13 mouse cellular contexts compared by ENCODE assay signal in the genomic region with DNA sequence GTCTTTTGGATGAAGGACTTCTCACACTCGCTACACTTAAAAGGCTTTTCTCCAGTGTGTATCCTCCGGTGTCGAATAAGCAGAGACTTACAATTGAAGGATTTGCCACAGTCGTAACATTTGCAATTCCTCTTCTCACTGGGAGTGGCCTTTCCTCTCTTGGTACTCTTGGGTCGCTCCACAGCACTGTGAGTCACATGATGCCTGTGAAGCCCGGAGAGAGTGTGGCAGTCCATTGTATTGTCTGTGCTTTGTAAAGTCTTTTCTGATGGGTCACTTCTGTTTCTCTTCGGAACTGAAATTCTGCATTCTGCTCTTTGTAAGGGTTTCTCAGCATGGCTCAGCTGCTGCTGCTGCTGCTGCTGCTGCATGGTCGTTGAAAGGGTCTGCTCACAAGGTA.
"Had no signal": no experiment of that assay in that cellular context is flagged by ENCODE, and none has a peak within 500 bp of the region (broad histone marks: within the 10 kb centered on the region; RNA-seq: fewer than 3 reads in every experiment).

No protein-coding gene starts in this region.

- DNase-seq: lung, adult 2 months; lung, postnatal 14 days; lung, postnatal 36 days; right cerebral cortex, postnatal 14 days; thymus, adult 2 months; thymus, postnatal 25 days; thymus, postnatal 4 days had no signal

- H3K9ac ChIP-seq: lung, embryonic 15.5 days; midbrain, embryonic 13.5 days; midbrain, embryonic 15.5 days; neural tube, embryonic 12.5 days had no signal

- H3K9me3 ChIP-seq: lung, embryonic 15.5 days; megakaryocyte, embryonic 14.5 days; midbrain, embryonic 15.5 days; neural tube, embryonic 12.5 days had no signal

- H3K4me1 ChIP-seq: lung, embryonic 15.5 days; neural tube, embryonic 12.5 days had no signal

- H3K27ac ChIP-seq: lung, embryonic 15.5 days; macrophage; midbrain, embryonic 13.5 days; midbrain, embryonic 15.5 days; neural tube, embryonic 12.5 days had no signal

- H3K36me3 ChIP-seq: lung, embryonic 15.5 days had no signal

- H3K27me3 ChIP-seq: lung, embryonic 15.5 days; megakaryocyte, embryonic 14.5 days; midbrain, embryonic 13.5 days; midbrain, embryonic 15.5 days; neural tube, embryonic 12.5 days had no signal

- H3K4me3 ChIP-seq: lung, embryonic 15.5 days; megakaryocyte, embryonic 14.5 days; midbrain, embryonic 13.5 days; midbrain, embryonic 15.5 days; neural tube, embryonic 12.5 days had no signal
